Mouse (Mus musculus): Measurements from ENCODE around the gene Spem2.

Spem2 gene

DNA sequence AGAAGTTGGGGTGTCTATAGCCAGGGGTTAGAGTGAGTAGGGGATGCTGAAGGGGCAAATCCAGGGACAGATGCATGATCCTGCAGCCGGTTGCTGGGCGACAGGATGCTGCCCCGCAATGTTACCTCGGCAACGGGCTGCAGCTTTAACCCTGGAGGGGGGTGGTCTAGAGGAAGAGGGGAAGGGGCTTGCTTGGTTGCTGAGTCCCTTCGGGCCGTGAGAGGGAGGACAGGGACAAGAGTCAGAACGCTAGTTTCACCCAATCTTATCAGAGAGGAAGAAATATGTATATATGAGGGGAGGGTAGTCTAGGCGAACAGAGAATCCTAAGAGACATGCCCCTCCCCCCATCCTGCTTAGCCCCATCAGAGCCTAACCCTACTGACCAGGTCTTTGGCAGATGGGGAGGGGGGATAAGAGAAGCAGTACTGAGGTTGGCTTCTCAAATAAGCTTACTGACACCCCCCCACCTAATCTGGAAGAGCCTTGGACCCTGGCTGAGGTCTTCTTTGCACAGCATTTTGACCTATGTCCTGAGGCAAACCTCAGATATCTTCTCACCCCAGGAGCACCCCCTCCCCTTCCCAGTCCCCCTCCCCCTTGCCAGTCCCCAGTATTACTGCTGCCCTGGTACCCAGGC is 17.2 kb upstream of the Spem2 start:
- DNase-seq (ENCODE audit: low spot score in 2 of 2), result no peak

DNA sequence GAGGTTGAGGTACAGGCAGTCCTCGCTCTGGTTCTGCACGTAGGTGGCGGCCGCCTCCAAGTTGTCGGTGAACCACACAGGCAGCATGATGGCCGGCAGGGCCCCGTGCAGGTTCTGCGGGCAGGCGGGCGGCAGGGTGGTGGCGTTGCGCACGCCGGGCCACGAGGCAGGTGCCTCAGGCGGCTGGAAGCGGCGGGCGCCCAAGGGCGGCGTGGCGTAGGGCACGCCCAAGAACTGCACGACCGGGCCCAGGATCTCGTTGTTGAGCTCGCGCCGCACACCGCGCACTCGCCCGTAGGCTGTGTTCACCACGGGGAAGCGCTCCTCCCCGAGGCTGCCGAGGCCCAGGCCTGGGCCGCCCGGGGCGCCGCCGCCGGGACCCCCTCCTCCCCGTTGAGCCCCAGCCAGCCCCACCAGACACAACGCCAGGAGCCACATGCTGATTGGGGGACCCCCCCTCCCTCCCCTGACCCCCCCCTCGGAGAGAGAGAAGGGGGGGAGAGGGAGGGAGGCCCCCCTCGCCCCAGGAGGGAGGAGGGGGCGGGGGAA is 15.8 kb upstream of the Spem2 start:
- peak; percentile 31 to 39 for DNase-seq (ENCODE audit: low spot score in 2 of 2)

DNA sequence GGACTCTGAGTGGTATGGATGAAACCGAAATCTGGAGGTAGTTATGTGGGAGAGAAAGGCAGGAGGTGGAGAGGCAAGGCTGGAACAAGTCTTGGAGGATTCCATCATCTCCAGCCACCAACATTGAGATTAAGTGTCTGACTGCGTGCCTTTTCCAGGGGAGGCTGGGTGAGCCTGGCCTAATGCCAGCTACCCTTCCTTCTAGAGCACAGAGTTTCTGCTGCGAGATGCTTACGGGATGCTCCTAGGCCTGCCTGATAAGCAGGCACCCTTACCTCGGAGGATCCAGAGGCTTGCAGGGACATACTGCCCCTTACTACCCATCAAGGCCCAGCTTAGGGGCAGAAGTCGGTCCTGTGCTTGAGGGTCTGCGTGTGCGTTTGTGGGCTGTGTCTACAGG is 15.3 kb upstream of the Spem2 start:
- no peak for DNase-seq (ENCODE audit: low spot score in 2 of 2)

DNA sequence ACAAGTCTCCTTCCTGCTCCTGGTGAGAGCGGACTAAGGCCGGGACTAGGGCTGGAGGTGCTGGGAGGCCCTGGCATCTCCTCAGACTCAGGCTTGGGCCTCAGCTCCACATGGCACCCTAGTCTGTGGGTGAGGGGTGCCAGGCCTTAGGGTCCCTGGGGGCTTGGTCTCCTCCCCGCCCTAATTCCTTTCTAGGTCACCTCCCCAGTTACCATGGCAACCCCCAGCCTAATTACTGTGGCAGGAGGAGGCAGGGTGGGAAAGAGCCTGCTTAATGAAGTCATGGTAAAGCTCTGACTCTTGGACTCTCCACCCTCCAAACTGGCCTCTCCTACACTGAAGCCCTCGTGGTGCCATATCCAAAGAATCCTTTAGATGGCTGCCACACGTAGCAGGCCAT is 10.6 kb upstream of the Spem2 start:
- DNase-seq (ENCODE audit: low spot score in 2 of 2), result no peak

DNA sequence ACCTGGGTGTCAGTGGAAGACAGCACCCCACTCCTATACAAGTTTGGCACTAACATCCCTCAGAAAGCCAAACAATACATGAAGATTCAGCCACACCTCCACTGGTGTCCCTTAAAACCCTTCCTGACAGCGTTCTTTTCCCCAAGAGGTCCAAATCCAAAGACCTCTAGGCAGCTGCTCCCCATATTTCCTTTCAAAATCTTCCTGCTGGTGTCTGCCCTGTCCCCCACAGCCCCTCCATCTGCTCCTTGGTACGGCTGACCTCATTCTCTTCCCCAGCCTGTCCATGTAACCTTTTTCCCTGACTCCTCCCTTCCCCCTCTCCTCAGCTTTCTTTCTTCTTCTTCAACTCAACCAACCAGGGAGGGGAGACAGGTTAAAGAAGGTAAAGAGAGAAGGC is 5.2 kb upstream of the Spem2 start:
- DNase-seq (ENCODE audit: low spot score in 2 of 2), result no peak

DNA sequence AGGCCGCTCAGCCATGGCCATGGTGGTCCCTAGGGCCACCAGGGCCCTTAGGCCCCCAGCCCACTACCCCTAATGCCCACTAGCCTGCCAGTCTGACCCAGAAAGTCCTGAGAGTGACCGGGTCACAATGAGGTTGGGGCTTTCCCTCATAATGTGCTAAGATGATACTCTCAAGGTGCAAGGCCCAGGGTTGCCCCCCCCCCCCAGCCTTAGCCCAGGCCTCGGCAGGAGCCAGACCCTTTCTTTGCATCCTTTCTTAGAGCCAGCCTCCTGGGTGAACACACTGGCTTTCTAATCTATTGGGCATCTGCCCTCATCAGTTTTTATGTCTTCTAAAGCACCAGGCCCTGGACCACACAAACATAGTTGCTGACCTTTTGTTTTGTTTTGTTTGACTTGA is 3.8 kb upstream of the Spem2 start, which contains the start of gene Spem1:
Gene Spem1 (minus strand): TSS at position 101 of the 400 bp plus-strand sequence.
- no peak for DNase-seq (ENCODE audit: low spot score in 2 of 2)

DNA sequence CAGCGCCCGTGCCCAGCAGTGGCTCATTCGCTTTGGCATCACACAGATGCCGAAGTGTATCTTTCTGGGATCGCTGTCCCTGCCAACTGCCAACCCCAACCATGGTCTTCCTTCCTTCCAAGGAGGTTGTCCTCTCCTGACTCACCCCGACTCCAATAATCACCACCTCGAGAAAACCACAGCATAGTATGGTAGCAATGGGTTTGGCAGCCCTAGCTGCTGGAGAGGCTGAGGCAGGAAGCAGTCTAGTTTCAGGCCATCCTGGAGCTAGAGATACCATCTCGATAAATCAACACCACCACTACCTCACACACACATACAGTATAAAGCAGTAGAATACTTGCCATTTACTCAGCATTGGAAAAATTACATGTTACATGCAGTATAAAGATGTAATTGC is 606 bp upstream of the Spem2 start:
- no peak for DNase-seq (ENCODE audit: low spot score in 2 of 2)

DNA sequence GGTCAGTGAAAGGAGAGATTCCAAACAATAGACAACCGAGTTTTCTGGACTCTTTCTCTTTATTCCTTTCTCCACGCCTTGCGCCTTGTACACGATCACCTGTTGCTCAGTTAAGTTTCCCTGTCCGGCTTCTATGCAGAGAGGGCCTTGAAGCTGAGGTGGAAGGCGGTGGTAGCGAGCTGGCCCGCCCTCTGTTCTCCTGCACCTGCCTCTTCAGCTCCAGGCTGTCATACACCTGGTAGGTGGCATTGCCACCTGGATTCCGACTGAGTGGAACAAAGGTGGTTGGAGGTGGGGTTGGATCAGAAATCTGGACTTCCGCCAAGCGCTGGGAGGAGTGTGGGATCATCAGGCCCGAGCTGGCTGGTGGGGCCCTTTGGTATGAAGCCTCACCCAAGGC is 1.7 kb downstream of the Spem2 start:
- DNase-seq (ENCODE audit: low spot score in 2 of 2), result no peak

DNA sequence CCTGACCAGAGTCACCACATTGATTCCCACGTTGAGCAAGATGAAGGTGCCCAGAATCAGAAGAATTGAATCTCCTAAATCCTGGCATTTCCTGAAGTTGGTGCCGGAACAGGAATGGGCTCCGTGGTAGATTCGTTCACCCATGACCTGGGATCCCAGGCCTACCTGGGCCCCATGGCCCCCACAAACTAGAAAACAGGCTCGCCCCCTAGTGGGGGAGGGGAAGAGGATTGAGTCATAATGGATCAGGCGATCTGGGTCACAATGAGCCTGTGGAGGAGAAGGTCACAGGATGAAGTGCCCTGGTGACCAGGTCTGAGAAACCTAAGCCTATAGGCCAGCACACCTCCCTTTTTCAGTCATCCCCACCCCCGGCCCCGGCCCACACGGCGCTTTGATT is 3.1 kb downstream of the Spem2 start, which contains the start of gene Gm39566:
Gene Gm39566 (minus strand): TSS at position 144 of the 400 bp plus-strand sequence.
- no peak for DNase-seq (ENCODE audit: low spot score in 2 of 2)

DNA sequence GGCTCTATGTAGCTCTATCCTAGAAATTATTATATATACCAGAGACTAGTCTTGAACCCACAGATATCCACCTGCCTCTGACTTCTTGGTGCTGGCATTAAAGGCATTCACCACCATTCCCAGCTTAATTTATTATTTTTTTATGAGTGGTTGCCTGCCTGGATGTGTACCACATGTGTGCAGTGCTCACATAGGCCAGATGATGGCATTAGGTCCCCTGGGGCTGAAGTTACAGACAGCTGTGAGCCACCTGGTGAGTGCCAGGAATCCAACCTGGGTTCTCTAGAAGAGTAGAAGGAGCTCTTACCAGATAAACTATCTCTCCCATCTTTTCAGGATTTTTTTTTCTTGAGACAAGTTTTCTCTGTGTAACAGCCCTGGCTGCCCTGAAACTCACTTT is 8.0 kb downstream of the Spem2 start:
- DNase-seq (ENCODE audit: low spot score in 2 of 2), result no peak

DNA sequence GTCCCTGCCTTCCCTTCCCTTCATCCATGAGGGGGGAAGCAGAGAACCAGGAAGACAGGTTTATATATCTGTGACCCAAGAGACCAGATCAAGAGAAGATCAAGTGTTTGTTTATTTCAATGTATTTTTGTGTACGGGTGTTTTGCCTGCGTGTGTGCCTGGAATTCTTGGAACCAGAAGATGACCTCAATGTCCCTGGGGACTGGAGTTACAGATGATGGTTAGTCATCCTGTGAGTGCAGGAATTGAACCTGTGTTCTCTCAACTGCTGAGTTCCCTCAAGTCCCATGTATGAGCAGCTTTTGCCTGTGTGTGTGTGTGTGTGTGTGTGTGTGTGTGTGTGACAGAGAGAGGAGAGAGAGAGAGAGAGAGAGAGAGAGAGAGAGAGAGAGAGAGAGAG is 10.6 kb downstream of the Spem2 start:
- no peak for DNase-seq (ENCODE audit: low spot score in 2 of 2)

DNA sequence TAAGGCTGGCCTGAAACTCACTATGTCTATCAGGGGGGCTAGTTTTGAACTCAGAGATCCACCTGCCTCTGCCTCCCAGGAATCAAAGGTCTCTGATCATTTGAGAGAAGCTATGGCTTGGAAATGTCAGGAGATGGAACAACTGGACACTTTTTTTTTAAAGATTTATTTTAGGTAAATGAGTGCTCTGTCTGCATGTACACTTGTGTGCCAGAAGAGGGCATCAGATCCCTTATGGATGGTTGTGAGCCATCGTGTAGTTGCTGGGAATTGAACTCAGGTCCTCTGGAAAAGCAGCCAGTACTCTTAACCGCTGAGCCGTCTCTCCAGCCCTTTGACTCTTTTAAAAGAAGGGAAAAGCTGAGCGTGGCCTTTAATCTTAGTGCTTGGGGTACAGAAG is 11.9 kb downstream of the Spem2 start:
- DNase-seq (ENCODE audit: low spot score in 2 of 2), result no peak

DNA sequence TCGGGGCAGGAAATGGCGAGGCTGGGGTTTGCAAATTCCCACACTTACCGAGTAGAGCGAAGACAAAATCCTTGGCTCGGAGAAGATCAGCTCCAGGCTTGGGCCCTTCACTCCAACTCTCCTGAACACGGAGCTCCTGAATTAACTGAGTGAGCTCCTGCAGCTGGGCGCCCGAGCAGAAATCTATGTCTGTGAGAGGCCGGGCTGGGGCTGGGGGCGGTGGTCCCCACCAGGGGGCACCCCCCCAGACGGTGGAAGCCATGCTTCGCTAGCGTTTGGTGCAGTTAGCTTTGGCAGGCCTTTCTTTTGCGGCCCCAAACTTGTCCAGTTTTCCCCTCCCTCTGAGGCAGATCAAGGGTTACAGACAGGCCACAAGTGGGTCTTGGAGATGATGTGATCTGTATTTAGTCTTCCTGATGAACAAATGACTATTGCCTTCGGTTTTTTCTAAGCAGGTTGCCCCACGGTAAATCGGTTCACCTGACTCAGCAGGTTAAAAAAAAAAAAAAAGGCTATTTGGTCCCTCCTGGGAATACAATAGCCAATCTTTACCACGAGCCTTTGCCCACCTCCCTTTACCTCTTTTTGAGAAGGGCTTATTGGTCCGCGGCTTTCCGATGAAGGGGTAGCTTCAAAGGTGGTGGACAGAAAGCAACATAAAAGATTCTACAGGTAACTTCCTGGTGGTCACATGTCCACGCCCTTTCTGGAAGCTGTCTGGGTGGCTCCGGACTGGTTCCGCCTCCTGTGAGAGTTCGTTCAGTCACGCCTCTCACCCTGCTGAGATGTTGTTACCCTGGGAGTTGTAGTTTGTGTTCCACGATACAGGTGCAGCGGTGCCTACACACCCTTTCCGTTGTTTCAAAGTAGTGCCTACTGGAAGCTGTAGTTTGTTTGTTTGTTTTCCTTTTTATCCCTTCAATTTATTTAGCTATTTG is 13.0 kb downstream of the Spem2 start, which contains the start of gene Tmem102:
Gene Tmem102 (minus strand): TSS at position 653 of the 938 bp plus-strand sequence.
- no peak for DNase-seq (ENCODE audit: low spot score in 2 of 2)

DNA sequence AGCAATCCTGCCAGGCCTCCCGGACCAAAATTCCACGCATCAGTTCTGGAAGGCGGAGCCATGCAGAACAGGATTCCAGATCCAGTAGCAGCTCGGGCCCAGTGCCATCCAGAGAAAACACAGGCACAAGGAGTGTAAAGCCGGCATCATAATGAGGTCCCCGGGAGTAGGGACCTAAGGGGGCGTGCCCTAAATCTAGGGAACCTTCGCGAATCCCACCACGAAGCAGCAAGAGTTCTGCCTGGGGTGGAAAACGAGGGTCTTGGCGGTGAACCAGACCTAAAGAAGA is 13.7 kb downstream of the Spem2 start:
- no peak for DNase-seq (ENCODE audit: low spot score in 2 of 2)

DNA sequence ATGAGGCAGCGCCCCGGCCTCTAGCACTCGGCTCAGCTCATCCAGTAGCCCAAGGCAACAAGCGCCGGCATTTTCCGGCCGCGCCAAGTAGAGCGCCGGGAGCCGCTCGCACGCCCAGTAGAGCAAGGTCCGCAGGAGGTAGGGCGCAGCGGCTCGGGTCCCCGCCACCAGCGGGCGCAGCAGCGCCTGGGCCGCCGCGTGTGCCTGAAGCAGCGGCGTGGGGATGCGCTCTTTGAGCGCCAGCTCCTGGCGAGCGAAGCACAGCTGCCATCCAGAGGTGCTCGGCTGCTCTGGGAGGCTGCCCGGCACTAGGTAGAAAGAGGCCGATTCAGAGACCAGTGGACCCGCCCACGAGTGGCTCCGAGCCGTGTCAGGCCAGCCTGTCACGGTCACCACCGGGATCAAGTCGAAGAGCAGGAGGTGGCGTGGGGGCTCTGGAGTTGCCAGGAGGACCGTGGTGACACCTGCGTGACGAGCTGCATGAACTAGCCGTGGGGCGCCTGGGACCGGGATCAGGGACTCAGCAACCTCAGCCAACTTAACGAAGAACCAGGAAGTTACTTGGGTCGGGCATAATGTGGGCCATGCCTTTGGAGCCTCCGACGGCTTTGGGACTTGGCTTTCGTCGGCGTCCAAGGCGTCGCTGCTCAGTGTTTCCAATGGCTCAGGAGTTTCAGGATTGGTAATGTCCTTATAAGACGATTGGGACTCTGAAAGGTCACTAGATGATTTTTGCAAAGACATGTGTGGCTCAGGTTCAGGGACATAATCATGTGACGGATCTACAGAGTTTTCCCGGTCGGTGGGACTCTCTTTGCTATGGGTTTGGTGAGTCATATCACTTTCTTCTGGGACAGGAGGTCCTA is 14.2 kb downstream of the Spem2 start:
- peak; percentile 45 to 61 for DNase-seq (ENCODE audit: low spot score in 2 of 2)

DNA sequence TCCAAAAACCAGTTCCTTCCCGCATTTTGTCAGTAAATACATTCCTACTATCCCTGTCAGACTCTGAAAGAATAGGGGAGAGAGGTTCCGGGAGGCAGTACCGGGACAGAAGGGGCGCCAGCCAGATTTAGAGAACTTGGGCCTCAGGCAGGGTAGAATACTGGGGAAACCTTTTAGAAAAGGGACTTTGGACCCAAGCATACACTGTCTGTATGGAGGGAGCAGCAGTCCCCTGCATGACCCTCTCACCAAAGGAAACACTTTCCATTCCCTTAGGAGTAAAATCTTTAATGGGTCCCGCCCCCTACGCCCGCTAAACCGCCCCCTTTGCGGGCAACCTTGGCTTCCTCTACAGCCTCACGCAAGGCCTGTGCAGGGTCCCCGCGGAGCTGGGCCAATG is 14.9 kb downstream of the Spem2 start:
- no peak for DNase-seq (ENCODE audit: low spot score in 2 of 2)

DNA sequence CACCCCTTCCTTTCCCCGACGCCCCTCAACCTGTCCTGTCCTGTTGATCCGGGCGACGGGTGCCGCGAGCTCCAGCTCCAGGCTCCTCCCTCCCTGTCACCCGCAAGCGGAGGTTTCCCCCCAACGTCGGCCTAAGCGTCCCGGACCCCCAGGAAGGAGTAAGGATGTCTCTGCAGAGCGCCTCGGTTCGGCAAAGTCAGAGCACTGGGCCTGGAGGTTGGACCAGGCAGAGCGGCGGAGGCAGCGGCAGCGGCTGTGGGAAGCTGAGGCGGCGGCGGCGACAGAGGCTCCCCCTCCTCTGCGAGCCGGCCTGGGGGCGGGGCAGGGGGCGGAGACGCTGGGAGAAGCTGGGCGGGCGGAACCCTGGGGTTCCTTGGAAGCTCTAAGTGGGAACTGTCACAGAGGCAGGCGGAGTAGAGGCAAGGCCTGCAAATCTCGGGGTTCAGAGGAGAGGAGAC is 15.6 kb downstream of the Spem2 start:
- peak in 1 of 2 experiments; percentile 34 for DNase-seq (ENCODE audit: low spot score in 2 of 2)

DNA sequence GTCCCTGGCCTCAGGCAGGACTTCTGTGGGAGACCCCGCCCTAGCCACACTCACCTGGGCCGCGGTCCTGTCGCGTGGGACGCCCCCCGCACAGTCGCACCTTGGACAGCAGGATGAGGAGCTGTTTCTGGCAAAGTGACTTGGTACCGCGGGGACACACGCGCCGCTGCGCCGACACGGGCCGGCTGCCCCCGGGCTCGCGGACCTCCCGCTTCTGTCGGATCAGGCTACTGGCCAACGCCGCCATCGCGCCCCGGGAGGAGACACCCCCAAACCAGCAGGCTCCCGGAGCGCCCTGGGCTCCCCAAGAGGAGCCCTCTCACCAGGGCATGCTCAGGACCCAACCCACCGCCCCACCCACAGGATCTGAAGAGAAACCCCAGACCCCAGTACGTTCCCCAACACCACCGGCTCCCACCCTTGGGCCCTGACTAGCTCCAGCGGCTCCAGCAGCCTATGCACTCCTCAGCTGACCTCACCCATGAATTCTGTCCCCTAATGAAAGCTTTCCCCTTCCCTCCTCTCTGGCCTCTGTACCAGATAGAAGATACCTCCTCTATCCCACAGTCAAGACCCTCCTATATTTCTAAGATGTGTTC is 16.8 kb downstream of the Spem2 start, which contains the start of gene Fgf11:
Gene Fgf11 (minus strand): TSS at position 479 of the 599 bp plus-strand sequence.
- DNase-seq (ENCODE audit: low spot score in 2 of 2), result no peak

DNA sequence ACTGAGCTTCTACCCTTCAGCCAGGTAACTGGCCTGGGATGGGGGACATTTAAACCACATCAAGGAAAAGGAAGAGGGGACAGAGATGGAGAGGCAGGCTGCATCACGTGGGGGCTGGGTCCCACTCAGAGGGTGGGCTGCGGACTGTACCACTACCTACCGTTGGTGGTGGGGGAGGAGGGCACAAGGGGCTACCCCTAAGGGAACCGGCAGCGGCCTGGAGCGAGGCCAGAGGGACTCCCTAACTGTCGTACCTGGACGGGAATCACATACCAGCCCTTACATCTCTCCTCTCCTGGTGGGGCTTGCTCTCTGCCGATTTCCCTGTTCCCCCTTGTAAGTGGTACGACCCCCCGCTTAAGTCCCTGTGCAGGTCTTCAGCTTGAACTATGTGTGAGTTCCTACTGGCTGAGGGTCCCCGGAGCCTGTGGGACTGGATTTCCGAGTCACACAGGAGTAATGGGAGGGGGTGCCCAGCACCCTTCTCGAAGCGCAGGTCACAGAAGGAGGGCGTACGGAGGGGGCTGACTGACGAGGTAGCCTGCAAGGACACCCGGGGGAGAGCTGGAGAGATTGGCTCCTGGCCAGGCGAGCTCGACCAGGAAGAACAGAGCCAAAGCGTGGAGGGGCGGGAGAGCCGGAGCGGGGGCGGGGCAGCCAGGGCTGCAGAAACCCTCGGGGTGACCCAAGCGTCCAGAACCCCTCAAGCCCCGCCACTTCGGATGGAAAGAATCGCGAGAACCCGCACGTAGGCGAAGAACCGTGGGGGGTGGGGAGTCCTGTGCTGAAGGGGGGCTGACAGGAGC is 17.7 kb downstream of the Spem2 start:
- no peak for DNase-seq (ENCODE audit: low spot score in 2 of 2)

DNA sequence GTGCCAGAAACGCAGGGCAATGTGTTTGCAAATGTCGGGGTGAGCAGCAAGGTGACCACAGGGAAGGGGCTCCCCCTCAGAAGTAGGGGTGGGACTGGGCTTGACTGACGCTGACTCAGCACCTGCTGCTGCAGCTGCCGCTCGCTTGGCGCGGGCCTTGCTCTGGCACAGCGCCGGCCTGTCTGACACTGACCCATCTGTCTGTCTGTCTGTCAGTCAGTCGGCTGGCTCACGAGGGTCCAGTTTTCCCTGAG is 18.2 kb downstream of the Spem2 start:
- peak; percentile 38 to 41 for DNase-seq (ENCODE audit: low spot score in 2 of 2)
